Mouse (Mus musculus) liver, postnatal 0 days (tissue): ENCODE data around the gene Plxna3.

ENCODE experiments used
- CTCF ChIP-seq: sonication (generic); IDR thresholded peaks from 2 replicates; pipeline ENCODE4 v1.5.1; 2016; ENCODE audit warnings: antibody characterized with exemption, low read depth
- EP300 ChIP-seq: IDR thresholded peaks from 2 replicates; pipeline ENCODE4 v1.6.1; 2016; ENCODE audit warnings: antibody characterized with exemption, low read depth, mild to moderate bottlenecking

DNA sequence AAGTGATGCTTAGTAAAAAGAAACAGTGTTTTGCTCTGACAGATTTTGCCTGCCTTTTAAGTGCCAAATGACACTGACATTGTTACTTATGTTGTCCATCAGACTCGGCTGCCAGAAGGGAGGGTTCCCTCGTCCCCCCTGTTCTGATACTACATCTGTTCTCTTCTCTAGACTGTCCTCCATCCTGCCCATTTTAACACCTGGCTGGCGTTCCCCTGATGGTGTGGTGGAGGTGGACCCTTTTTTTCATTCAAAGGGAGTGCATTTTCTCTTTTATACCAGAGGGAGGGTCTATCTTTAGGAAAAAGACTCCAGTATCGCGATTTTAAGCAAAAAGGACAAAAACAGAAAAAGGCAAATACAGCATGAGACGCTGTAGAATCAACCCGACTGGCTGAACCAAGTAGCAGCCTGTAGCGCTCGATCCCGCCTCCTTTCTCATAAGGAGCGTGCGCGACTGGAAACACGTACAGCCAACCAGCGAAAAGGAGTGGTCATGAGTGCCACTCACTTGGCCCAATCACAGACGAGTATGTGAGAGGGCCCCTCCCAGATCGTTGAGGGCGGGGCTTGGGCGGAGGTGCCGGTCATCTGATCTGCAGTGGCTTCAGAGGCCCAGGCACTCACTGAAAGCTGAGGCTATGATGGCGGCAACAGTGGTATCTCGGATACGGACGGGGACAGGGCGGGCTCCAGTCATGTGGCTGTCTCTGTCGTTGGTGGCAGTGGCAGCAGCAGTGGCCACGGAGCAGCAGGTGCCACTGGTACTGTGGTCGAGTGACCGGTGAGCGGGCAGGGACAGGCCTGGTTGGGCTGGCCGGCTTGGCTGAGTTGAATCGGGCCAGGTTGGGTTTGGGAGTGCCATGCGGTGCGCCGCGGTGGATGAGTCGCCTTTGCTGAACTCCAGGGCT is 32.1 kb upstream of the Plxna3 start, which contains the start of gene Atp6ap1:
- TF ChIP-seq CTCF (no peak), EP300 (no peak)
